Mouse (Mus musculus): ENCODE results near the gene Dhx58. TPM values are rescaled to one million over a fixed set of nuclear protein-coding genes. Genes with fewer than 3 reads are reported as not detected.
A peak's percentile ranks its signal among the peaks of the same experiment; 100 is the strongest.

Dhx58 gene
- polyA plus RNA-seq, 1 experiment, result 27.3 TPM

GRCm38 (mm10) chr11:100646265-100646664, 57.8 kb downstream of the Dhx58 start:
- no peaks in the 10 kb centered on the region; the same call in 1 of the 2 replicates for H3K27me3 ChIP-seq (ENCODE audit: control insufficient read depth, insufficient read depth, low read length)
- no peaks in the 10 kb centered on the region for H3K4me1 ChIP-seq (replicated peaks; ENCODE audit: control insufficient read depth, insufficient read depth, low read length)
- DNase-seq, result peak; percentile 65
- H3K27ac ChIP-seq (ENCODE audit: control insufficient read depth, insufficient read depth, low read length), result no peak overlapping the region
- no peaks in the 10 kb centered on the region for H3K36me3 ChIP-seq (ENCODE audit: control insufficient read depth, insufficient read depth, low read length)
- TF ChIP-seq CTCF (IDR thresholded peaks at IDR 0.05; ENCODE audit: borderline replicate concordance, control insufficient read depth, extremely low read depth, insufficient read depth, low read length, poor library complexity) (peak; percentile 83; the same call in 1 of the 2 replicates), POLR2A (IDR thresholded peaks at IDR 0.05; ENCODE audit: control insufficient read depth, extremely low read depth, insufficient read depth, low read length, poor library complexity) (no peak)
- WGBS, result 19% methylated on average over 1 of the region's 1 CpGs
- H3K4me3 ChIP-seq (ENCODE audit: control insufficient read depth, insufficient read depth, low read length), result no peak overlapping the region

Other genes with a start within 250 kb of the Dhx58 start
- 8.0 and 10.4 TPM in 2 replicates for gene Klhl11, start 231.5 kb downstream of the Dhx58 start, polyA plus RNA-seq (2012; rRNA removed)
- 150 and 214 TPM in 2 replicates for gene Acly, start 176.3 kb downstream of the Dhx58 start, polyA plus RNA-seq (2012; rRNA removed)
- gene Ttc25, start 158.7 kb downstream of the Dhx58 start, polyA plus RNA-seq (2012; rRNA removed), result 0.58 and 1.1 TPM in 2 replicates
- gene Cnp, start 129.4 kb downstream of the Dhx58 start, polyA plus RNA-seq (2012; rRNA removed), result 138 and 153 TPM in 2 replicates
- 64.6 and 68.4 TPM in 2 replicates for gene Nkiras2, start 85.0 kb downstream of the Dhx58 start, polyA plus RNA-seq (2012; rRNA removed)
- 99.8 and 110 TPM in 2 replicates for gene Dnajc7, start 84.1 kb downstream of the Dhx58 start, polyA plus RNA-seq (2012; rRNA removed)
- gene Zfp385c, start 11.8 kb downstream of the Dhx58 start, polyA plus RNA-seq (2012; rRNA removed), result 0.32 and 0.55 TPM in 2 replicates
- gene Kat2a, start 8.2 kb upstream of the Dhx58 start, polyA plus RNA-seq (2012; rRNA removed), result 56.4 and 58.1 TPM in 2 replicates
- gene Hspb9, start 9.6 kb upstream of the Dhx58 start, polyA plus RNA-seq (2012; rRNA removed), result 0.24 and 0.31 TPM in 2 replicates
- gene Rab5c, start 33.9 kb upstream of the Dhx58 start, polyA plus RNA-seq (2012; rRNA removed), result 290 and 304 TPM in 2 replicates
- gene Kcnh4, start 55.7 kb upstream of the Dhx58 start, polyA plus RNA-seq (2012; rRNA removed), result 1.1 and 1.2 TPM in 2 replicates
- gene Hcrt, start 58.7 kb upstream of the Dhx58 start, polyA plus RNA-seq (2012; rRNA removed), result 0.57 TPM in 1 of 2 replicates, not detected in the other
- 6.8 and 7.9 TPM in 2 replicates for gene Ghdc, start 66.7 kb upstream of the Dhx58 start, polyA plus RNA-seq (2012; rRNA removed)
- gene Stat5b, start 146.5 kb upstream of the Dhx58 start, polyA plus RNA-seq (2012; rRNA removed), result 178 and 204 TPM in 2 replicates
- gene Stat5a, start 155.1 kb upstream of the Dhx58 start, polyA plus RNA-seq (2012; rRNA removed), result 136 and 161 TPM in 2 replicates
- gene Stat3, start 235.3 kb upstream of the Dhx58 start, polyA plus RNA-seq (2012; rRNA removed), result 140 and 147 TPM in 2 replicates